Mouse (Mus musculus) liver, embryonic 14.5 days (tissue): ENCODE data around the gene Rora. TPM values are rescaled to one million over a fixed set of nuclear protein-coding genes. Genes with fewer than 3 reads are reported as not detected.

Source experiments
- ATAC-seq: fragments of 200-750 bp; cut with Nextera tagmentation; 2 replicates; pipeline ENCODE4 v1.8.0; 2017; ENCODE audit warnings: moderate number of reproducible peaks, mild to moderate bottlenecking, moderate library complexity; ENCODE audit not compliant: insufficient read depth
- DNase-seq, 3 experiments: peaks; one replicate each; pipeline ENCODE4 v3.0.0-alpha.2; 2012 to 2013; ENCODE audit warnings: low read depth in 3 of 3, low spot score in 3 of 3
- H3K27ac ChIP-seq: fragments of 300-500 bp; sonication (generic); 2 replicates; pipeline ENCODE4 v1.5.1; 2014; ENCODE audit warnings: moderate library complexity, mild to moderate bottlenecking, control low read depth, inconsistent platforms
- H3K27me3 ChIP-seq: fragments of 300-500 bp; sonication (generic); 2 replicates; pipeline ENCODE4 v1.6.1; 2014; ENCODE audit warnings: mild to moderate bottlenecking, low read length, moderate library complexity; ENCODE audit not compliant: control insufficient read depth, insufficient read depth
- H3K36me3 ChIP-seq: fragments of 300-500 bp; sonication (generic); replicated peaks from 2 replicates; pipeline ENCODE4 v1.6.1; 2014; ENCODE audit warnings: low read depth; ENCODE audit not compliant: control insufficient read depth, insufficient read depth
- H3K4me1 ChIP-seq, 2 experiments: fragments of 200-500 bp in 1 of 2; fragments of 300-500 bp in 1 of 2; sonication (generic) in 1 of 2; replicated peaks; 2 replicates each; pipeline ENCODE4 v1.6.1; 2012 to 2014; ENCODE audit warnings: antibody characterized with exemption in 1 of 2, inconsistent platforms in 1 of 2, low read length in 1 of 2; ENCODE audit not compliant: control insufficient read depth in 2 of 2, insufficient read depth in 2 of 2
- H3K4me2 ChIP-seq: fragments of 300-500 bp; sonication (generic); 2 replicates; pipeline ENCODE4 v1.6.1; 2014; ENCODE audit warnings: low read depth, mild to moderate bottlenecking, control low read depth, moderate library complexity
- H3K4me3 ChIP-seq, 2 experiments: fragments of 200-500 bp in 1 of 2; fragments of 300-500 bp in 1 of 2; sonication (generic) in 1 of 2; 2 replicates each; pipeline ENCODE4 v1.5.1; 2012 to 2014; ENCODE audit warnings: low read depth in 2 of 2, low read length in 2 of 2, mild to moderate bottlenecking in 2 of 2, control low read depth in 1 of 2, inconsistent platforms in 1 of 2, moderate library complexity in 1 of 2; ENCODE audit not compliant: insufficient read depth in 1 of 2
- H3K9ac ChIP-seq: fragments of 300-500 bp; sonication (generic); replicated peaks from 2 replicates; pipeline ENCODE4 v1.6.1; 2014; ENCODE audit warnings: mild to moderate bottlenecking, control low read depth, moderate library complexity
- H3K9me3 ChIP-seq: fragments of 300-500 bp; sonication (generic); 2 replicates; pipeline ENCODE4 v1.6.1; 2016; ENCODE audit warnings: low read length, mixed read lengths; ENCODE audit not compliant: control insufficient read depth
- CTCF ChIP-seq: IDR thresholded peaks from 2 replicates; pipeline ENCODE4 v1.5.1; 2016; ENCODE audit warnings: antibody characterized with exemption, low read depth, control low read depth
- EP300 ChIP-seq: IDR thresholded peaks from 2 replicates; pipeline ENCODE4 v1.6.1; 2016; ENCODE audit warnings: antibody characterized with exemption, low read depth
- WGBS: fragments of 180-500 bp; shearing (Covaris S2); extraction: QIAGEN DNeasy Blood & Tissue Kit; methylation state at CpG from one replicate; pipeline ENCODE4 v1.1.7; 2014; ENCODE audit not compliant: insufficient replicate concordance; 5-methylcytosine and 5-hydroxymethylcytosine counted together
- polyA plus RNA-seq, 2 experiments: library from polyadenylated mRNA; depleted of rRNA in 1 of 2; stranded (reverse) in 1 of 2; unstranded in 1 of 2; fragments of >200 nt; fragmentation: Nextera tagmentation in 1 of 2; extraction: Ambion mirVana in 1 of 2; gene quantifications; 2 replicates each; pipeline versions ENCODE4 v1.2.1 to v1.2.3; 2012 to 2014

Rora gene
- polyA plus RNA-seq, 2 experiments, result 0.85 to 2.9 TPM

DNA sequence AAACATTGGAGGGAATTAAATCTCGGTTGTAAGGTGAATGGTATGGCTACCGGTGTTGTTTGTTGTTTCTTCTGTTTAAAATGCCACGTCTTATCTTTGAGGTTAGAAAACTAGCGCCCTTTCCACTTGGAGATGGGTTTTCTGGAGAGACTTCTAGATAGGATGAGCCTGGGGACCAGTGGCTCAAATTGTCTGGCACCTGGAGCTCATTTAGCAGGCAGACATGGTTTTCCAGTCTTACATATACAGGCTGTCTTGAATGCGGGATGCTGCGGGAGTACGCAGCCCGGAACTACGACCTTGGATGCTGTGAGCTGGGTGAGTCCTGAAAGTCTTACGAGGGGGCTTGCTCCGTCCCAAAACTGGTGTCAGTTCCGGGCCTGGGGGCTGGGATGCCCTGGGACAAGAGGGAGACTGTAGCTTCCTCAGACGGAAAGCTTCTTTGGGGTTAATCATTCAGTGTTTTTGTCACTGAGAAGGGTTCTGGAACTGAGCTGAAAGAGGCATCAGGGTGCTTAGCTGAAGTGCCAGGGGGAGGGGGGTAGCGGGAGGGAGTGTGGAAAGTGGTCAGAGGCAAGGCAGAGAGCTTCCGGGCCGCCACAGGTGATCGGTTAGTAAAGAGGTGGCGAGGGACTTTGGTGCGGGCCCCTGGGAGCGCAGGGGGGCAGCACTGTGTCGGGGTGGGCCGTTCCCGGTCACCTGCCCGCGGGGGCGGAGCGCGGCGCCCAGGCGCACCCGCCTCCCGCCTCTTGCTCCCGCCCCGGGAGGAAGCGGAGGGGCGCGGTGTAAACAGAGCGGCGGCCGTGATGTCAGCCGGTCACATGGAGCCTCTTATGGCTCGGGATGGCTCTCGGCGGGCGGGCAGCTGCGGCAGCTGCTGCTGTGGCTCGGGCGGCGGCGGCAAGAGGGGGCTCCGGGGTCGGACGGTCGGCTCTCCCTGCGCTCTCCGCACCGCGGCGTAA lies 635.8 kb downstream of the Rora start:
- WGBS, result under 1% methylated on average over 57 of the region's 59 CpGs

DNA sequence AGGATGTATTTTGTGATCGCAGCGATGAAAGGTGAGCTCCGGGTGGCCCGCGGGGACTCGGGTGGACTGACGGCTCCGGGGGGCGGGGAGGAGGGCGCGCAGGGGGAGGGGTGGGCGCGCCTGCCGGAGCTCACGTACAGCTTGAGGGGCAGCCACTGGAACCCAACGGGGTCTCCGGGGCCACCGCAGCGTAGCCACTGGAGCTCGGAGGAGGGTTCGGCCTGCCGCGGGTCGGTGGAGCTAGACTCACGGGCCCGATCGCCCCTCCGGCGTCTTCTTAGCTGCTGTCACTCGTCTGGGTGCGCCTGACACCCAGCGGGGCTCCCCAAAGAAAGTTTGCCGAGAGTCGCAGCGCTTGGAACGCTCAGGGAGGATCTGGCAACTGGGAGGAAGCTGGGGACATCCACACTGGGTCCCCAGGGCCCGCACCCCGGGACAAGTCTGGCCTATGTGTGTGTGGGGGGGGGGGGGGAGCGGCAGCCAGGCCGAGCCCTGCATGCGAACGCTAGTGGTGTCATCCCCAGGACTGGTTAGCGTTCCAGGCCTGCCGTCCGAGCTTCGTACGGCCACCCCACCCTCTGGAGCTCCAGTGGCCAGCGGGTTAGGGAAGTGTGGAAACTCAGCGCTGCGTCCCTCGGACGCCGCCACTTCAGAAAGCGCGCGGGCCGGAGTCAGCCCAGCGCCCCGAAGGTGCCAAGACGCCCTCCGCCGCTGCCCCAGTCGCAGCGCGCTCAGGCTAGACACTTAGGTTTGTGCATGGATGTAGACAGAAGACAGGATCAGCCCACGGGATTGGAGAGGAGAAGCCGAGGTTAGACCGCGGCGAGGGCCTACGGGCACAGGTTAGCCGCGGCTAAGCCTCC lies 636.7 kb downstream of the Rora start:
- no peak overlapping the region for H3K27ac ChIP-seq

More for the DNA sequence above, 635.8 kb downstream of the Rora start:
- peak; percentile 15 to 31 (median 29) for DNase-seq
- Histone ChIP-seq H3K4me2 (peak overlapping the region; percentile 63), H3K9ac (no peak overlapping the region; the same call in 1 of the 2 replicates), H3K4me3 (peak overlapping the region; percentile 44 to 60), H3K4me1 (no peaks in the 10 kb centered on the region), H3K27ac (no peak overlapping the region), H3K9me3 (no peaks in the 10 kb centered on the region), H3K36me3 (no peaks in the 10 kb centered on the region), H3K27me3 (peaks cover 33% of the 10 kb centered on the region)
- TF ChIP-seq EP300, result no peak
- ATAC-seq, result peak; percentile 80

DNA sequence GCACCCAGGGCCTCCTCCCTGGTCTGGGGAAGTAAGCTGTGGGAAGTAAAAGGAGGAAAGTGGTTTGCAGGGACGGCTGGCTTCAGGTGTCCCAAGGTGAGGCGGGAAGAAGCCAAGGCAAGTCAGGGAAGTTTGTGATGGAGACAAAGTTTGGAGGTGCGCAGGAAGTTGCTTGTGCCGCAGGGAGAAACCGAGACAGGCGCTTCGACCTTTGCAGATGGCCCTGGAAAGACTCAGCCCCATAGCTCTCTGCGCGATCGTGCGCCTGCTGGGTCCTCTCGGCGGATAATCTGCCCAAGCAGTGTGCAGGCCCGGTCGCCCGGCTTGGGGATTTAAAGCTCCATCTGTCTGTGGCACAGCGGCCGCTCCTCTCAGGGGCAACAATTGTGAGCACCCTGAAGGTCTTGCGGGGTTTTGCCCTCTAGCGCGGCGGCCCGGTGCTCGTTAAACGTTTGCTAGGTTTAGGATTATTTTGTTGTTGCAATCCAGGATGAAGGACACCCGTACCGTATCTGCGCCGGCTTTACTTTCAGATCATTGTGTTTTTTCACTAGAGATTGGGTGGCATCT lies 637.4 kb downstream of the Rora start:
- Histone ChIP-seq H3K9me3 (no peaks in the 10 kb centered on the region), H3K9ac (no peak overlapping the region), H3K27ac (no peak overlapping the region), H3K4me2 (peak overlapping the region; percentile 63), H3K4me1 (no peaks in the 10 kb centered on the region), H3K4me3 (peak overlapping the region; percentile 44 to 60), H3K36me3 (no peaks in the 10 kb centered on the region), H3K27me3 (peaks cover 33% of the 10 kb centered on the region)
- ATAC-seq (no peak), DNase-seq (no peak)
- no peak for TF ChIP-seq EP300
- TF ChIP-seq CTCF, result no peak
- WGBS, result 1% methylated on average over 29 of the region's 29 CpGs

More for the DNA sequence above, 636.7 kb downstream of the Rora start:
- no peak for DNase-seq
- H3K9ac ChIP-seq, result peak overlapping the region; percentile 1; the same call in 1 of the 2 replicates
- under 1% methylated on average over 70 of the region's 73 CpGs for WGBS
- ATAC-seq, result peak; percentile 46; the same call in 1 of the 2 replicates
- no peaks in the 10 kb centered on the region for H3K9me3 ChIP-seq
- H3K4me2 ChIP-seq, result peak overlapping the region; percentile 63
- peaks cover 33% of the 10 kb centered on the region for H3K27me3 ChIP-seq
- H3K4me3 ChIP-seq, result peak overlapping the region; percentile 44 to 60
- no peaks in the 10 kb centered on the region for H3K36me3 ChIP-seq
- TF ChIP-seq CTCF (no peak), EP300 (no peak)
- no peaks in the 10 kb centered on the region for H3K4me1 ChIP-seq

DNA sequence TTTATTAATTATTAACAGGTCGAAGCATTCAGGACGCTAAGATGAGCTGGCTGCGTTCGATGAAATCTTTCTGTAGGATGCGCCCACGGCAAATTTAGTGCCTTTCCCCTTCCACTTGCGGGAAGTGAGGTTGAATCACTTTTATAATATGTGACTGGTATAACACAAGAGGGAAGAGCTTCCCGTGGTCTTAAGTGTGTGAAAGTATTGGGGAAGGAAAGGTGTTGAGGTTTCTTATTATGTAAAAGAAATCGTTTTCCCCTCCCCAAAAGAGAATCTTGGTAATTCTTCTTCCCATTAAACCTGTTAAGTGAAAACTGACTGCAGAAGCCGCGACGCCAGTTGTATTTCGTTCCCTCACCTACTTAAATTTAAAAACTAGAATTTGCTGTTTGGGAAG lies 637.9 kb downstream of the Rora start:
- Histone ChIP-seq H3K27me3 (peaks cover 33% of the 10 kb centered on the region), H3K4me3 (peak overlapping the region; percentile 44 to 60; a peak in 1 of 4 replicates), H3K4me2 (peak overlapping the region; percentile 63), H3K4me1 (no peaks in the 10 kb centered on the region), H3K27ac (no peak overlapping the region), H3K9me3 (no peaks in the 10 kb centered on the region), H3K9ac (no peak overlapping the region), H3K36me3 (no peaks in the 10 kb centered on the region)
- 13% methylated on average over 13 of the region's 13 CpGs for WGBS
- ATAC-seq, result no peak
- DNase-seq, result no peak
- TF ChIP-seq EP300, result no peak
- no peak for TF ChIP-seq CTCF
